Mouse (Mus musculus): ENCODE results near the gene Pnkp. TPM values are rescaled to one million over a fixed set of nuclear protein-coding genes. Genes with fewer than 3 reads are reported as not detected.

The Pnkp gene
- total and polyA plus RNA-seq, 3 experiments, result 14.8 to 41.6 (median 22.2) TPM

GRCm38 (mm10) chr7:44859896-44860295, 3.0 kb downstream of the Pnkp start:
- DNase-seq (ENCODE audit: extremely low read depth), result no peak
- no peaks in the 10 kb centered on the region for H3K9me3 ChIP-seq (replicated peaks; ENCODE audit: low read length)
- no peak overlapping the region for H3K4me3 ChIP-seq (replicated peaks in 1 of 3; ENCODE audit: low read depth in 2 of 3, low read length in 2 of 3, poor library complexity in 1 of 3)
- no peak overlapping the region for H3K4me2 ChIP-seq (ENCODE audit: insufficient read depth, low read depth, poor library complexity, severe bottlenecking)
- H3K27ac ChIP-seq (ENCODE audit: insufficient read depth, low read depth), result no peak overlapping the region
- no peak for TF ChIP-seq GABPA (IDR thresholded peaks at IDR 0.05; ENCODE audit: insufficient replicate concordance, low read depth, low read length)
- TF ChIP-seq ZKSCAN1 (IDR thresholded peaks at IDR 0.05; ENCODE audit: borderline replicate concordance, low read depth, low read length), result no peak
- no peak for TF ChIP-seq HCFC1 (IDR thresholded peaks at IDR 0.05; ENCODE audit: low read depth, low read length)
- no peak for TF ChIP-seq USF2 (conservative IDR thresholded peaks at IDR 0.05; ENCODE audit: low read depth, low read length)
- no peak for TF ChIP-seq IRF4 (IDR thresholded peaks at IDR 0.05; ENCODE audit: low read depth, low read length)
- TF ChIP-seq SIN3A (IDR thresholded peaks at IDR 0.05; ENCODE audit: low read length), result no peak
- no peak for TF ChIP-seq TCF12 (IDR thresholded peaks at IDR 0.05; ENCODE audit: low read depth, low read length)
- no peak for TF ChIP-seq CHD1 (IDR thresholded peaks at IDR 0.05; ENCODE audit: low read depth, low read length)
- TF ChIP-seq MAZ (IDR thresholded peaks at IDR 0.05; ENCODE audit: low read depth, low read length), result no peak
- no peak for TF ChIP-seq POLR2AphosphoS2 (IDR thresholded peaks at IDR 0.05; ENCODE audit: low read depth, low read length)
- TF ChIP-seq ZMIZ1 (IDR thresholded peaks at IDR 0.05; ENCODE audit: low read depth, low read length), result no peak
- TF ChIP-seq MAFK (IDR thresholded peaks at IDR 0.05; ENCODE audit: insufficient replicate concordance, low read length), result no peak
- H3K9ac ChIP-seq (ENCODE audit: insufficient read depth, low read depth), result no peak overlapping the region
- peaks cover 37 to 59% of the 10 kb centered on the region in 2 experiments for H3K36me3 ChIP-seq (replicated peaks in 1 of 2; ENCODE audit: control insufficient read depth in 1 of 2, insufficient read depth in 1 of 2, low read length in 1 of 2)
- H3K79me2 ChIP-seq (replicated peaks; ENCODE audit: control insufficient read depth, extremely low read depth, insufficient read depth, poor library complexity, severe bottlenecking), result no peaks in the 10 kb centered on the region
- peaks cover 20 to 60% of the 10 kb centered on the region in 2 experiments for H3K4me1 ChIP-seq (ENCODE audit: control insufficient read depth in 1 of 2, insufficient read depth in 2 of 2)
- in situ Hi-C loops (cut with MboI; ENCODE audit: low pct_ligation_motif_present, low pct_unique_long_range_greater_than_20kb, low sequenced_read_pairs), result loop anchor here (10.0 kb wide), 1 partner anchor 95 kb away; no protein-coding TSS in a partner anchor
- dilution Hi-C loops (cut with MboI; ENCODE audit: extremely low pct_ligation_motif_present, extremely low pct_unique_long_range_greater_than_20kb, low sequenced_read_pairs), result no loop called here
- no peaks in the 10 kb centered on the region for H3K27me3 ChIP-seq (replicated peaks)

- no peak for DNase-seq (ENCODE audit: extremely low read depth)
- peak overlapping the region; percentile 24; the same call in 1 of the 2 replicates for H3K27ac ChIP-seq (ENCODE audit: insufficient read depth, low read depth)
- H3K36me3 ChIP-seq (replicated peaks in 1 of 2; ENCODE audit: control insufficient read depth in 1 of 2, insufficient read depth in 1 of 2, low read length in 1 of 2), result peaks cover 41 to 68% of the 10 kb centered on the region in 2 experiments
- no peak overlapping the region for H3K4me2 ChIP-seq (ENCODE audit: insufficient read depth, low read depth, poor library complexity, severe bottlenecking)
- TF ChIP-seq ZKSCAN1 (IDR thresholded peaks at IDR 0.05; ENCODE audit: borderline replicate concordance, low read depth, low read length), result no peak
- peak; percentile 78 to 80 for TF ChIP-seq CTCF (conservative IDR thresholded peaks at IDR 0.05 in 1 of 2, IDR thresholded peaks at IDR 0.05 in 1 of 2; ENCODE audit: low read depth in 2 of 2, low read length in 2 of 2)
- TF ChIP-seq RAD21 (IDR thresholded peaks at IDR 0.05; ENCODE audit: low read depth, low read length), result peak; percentile 47
- peak; percentile 75 for TF ChIP-seq SMC3 (IDR thresholded peaks at IDR 0.05; ENCODE audit: low read depth, low read length)
- H3K4me1 ChIP-seq (ENCODE audit: control insufficient read depth in 1 of 2, insufficient read depth in 2 of 2), result peaks cover 24 to 61% of the 10 kb centered on the region in 2 experiments
- dilution Hi-C loops (cut with MboI; ENCODE audit: extremely low pct_ligation_motif_present, extremely low pct_unique_long_range_greater_than_20kb, low sequenced_read_pairs) (no loop called here), in situ Hi-C loops (cut with MboI; ENCODE audit: low pct_ligation_motif_present, low pct_unique_long_range_greater_than_20kb, low sequenced_read_pairs) (no loop called here)
- H3K9ac ChIP-seq (ENCODE audit: insufficient read depth, low read depth), result no peak overlapping the region
- no peaks in the 10 kb centered on the region for H3K9me3 ChIP-seq (replicated peaks; ENCODE audit: low read length)
- H3K4me3 ChIP-seq (replicated peaks in 1 of 3; ENCODE audit: low read depth in 2 of 3, low read length in 2 of 3, poor library complexity in 1 of 3), result no peak overlapping the region
- no peaks in the 10 kb centered on the region for H3K27me3 ChIP-seq (replicated peaks)
- H3K79me2 ChIP-seq (replicated peaks; ENCODE audit: control insufficient read depth, extremely low read depth, insufficient read depth, poor library complexity, severe bottlenecking), result no peaks in the 10 kb centered on the region
Observed at GRCm38 (mm10) chr7:44860576-44861428, 3.9 kb downstream of the Pnkp start.
